Mouse (Mus musculus) CH12.LX (cell line): ENCODE data around the gene Dnm3. TPM values are rescaled to one million over a fixed set of nuclear protein-coding genes. Genes with fewer than 3 reads are reported as not detected.

Experiments
- DNase-seq: peaks from one replicate; pipeline ENCODE4 v3.0.0-alpha.2; 2013; ENCODE audit errors: extremely low read depth
- H3K27ac ChIP-seq: 2 replicates; pipeline ENCODE4 v1.5.1; 2012; ENCODE audit warnings: low read depth, mild to moderate bottlenecking, control low read depth, moderate library complexity; ENCODE audit not compliant: insufficient read depth
- H3K27me3 ChIP-seq: replicated peaks from 2 replicates; pipeline ENCODE3; 2012; ENCODE audit warnings: inconsistent platforms
- H3K36me3 ChIP-seq, 2 experiments: replicated peaks in 1 of 2; 2 replicates each; pipeline versions ENCODE3 to v1.6.1; 2012; ENCODE audit warnings: inconsistent platforms in 1 of 2, low read length in 1 of 2, mild to moderate bottlenecking in 1 of 2, mixed read lengths in 1 of 2, moderate library complexity in 1 of 2; ENCODE audit not compliant: control insufficient read depth in 1 of 2, insufficient read depth in 1 of 2
- H3K4me1 ChIP-seq, 2 experiments: 2 replicates each; pipeline ENCODE4 v1.6.1; 2012; ENCODE audit warnings: inconsistent platforms in 1 of 2, moderate library complexity in 1 of 2; ENCODE audit not compliant: insufficient read depth in 2 of 2, control insufficient read depth in 1 of 2
- H3K4me2 ChIP-seq: 2 replicates; pipeline ENCODE4 v1.6.1; 2012; ENCODE audit warnings: low read depth, mild to moderate bottlenecking, control low read depth; ENCODE audit not compliant: poor library complexity, insufficient read depth, severe bottlenecking
- H3K4me3 ChIP-seq, 3 experiments: fragments of 150-350 bp in 1 of 3; sonication (generic) in 1 of 3; replicated peaks in 1 of 3; 2 replicates each; pipeline versions ENCODE3 to v1.5.1; 2011 to 2012; ENCODE audit warnings: low read depth in 2 of 3, low read length in 2 of 3, mild to moderate bottlenecking in 2 of 3, moderate library complexity in 2 of 3, control low read depth in 1 of 3, improper control_type of control experiment in 1 of 3, inconsistent platforms in 1 of 3, mixed read lengths in 1 of 3; ENCODE audit not compliant: poor library complexity in 1 of 3
- H3K79me2 ChIP-seq: replicated peaks from 2 replicates; pipeline ENCODE4 v1.6.1; 2012; ENCODE audit warnings: mild to moderate bottlenecking, moderate library complexity; ENCODE audit not compliant: control insufficient read depth, poor library complexity, insufficient read depth, severe bottlenecking; ENCODE audit errors: extremely low read depth
- H3K9ac ChIP-seq: 2 replicates; pipeline ENCODE4 v1.6.1; 2012; ENCODE audit warnings: low read depth, mild to moderate bottlenecking, control low read depth, moderate library complexity; ENCODE audit not compliant: insufficient read depth
- H3K9me3 ChIP-seq: replicated peaks from 2 replicates; pipeline ENCODE3; 2012; ENCODE audit warnings: low read length, inconsistent platforms, mixed read lengths
- CHD1 ChIP-seq: IDR thresholded peaks from 2 replicates; pipeline ENCODE4 v1.6.1; 2012; ENCODE audit warnings: low read depth, low read length, improper control_type of control experiment, inconsistent platforms
- CHD2 ChIP-seq: IDR thresholded peaks from 2 replicates; pipeline ENCODE4 v1.6.1; 2011; ENCODE audit warnings: low read length, improper control_type of control experiment
- CTCF ChIP-seq, 2 experiments: IDR thresholded peaks in 1 of 2; conservative IDR thresholded peaks in 1 of 2; 2 replicates each; pipeline ENCODE4 v1.5.1; 2011 to 2012; ENCODE audit warnings: low read depth in 2 of 2, low read length in 2 of 2, improper control_type of control experiment in 1 of 2, inconsistent platforms in 1 of 2, mild to moderate bottlenecking in 1 of 2, moderate library complexity in 1 of 2
- E2F4 ChIP-seq: IDR thresholded peaks from 2 replicates; pipeline ENCODE4 v1.6.1; 2011; ENCODE audit warnings: low read depth, low read length, improper control_type of control experiment; ENCODE audit not compliant: insufficient replicate concordance
- ELF1 ChIP-seq: IDR thresholded peaks from 2 replicates; pipeline ENCODE4 v1.6.1; 2014; ENCODE audit warnings: low read depth, mild to moderate bottlenecking, inconsistent platforms, low read length, improper control_type of control experiment
- EP300 ChIP-seq: IDR thresholded peaks from 2 replicates; pipeline ENCODE4 v1.6.1; 2011; ENCODE audit warnings: low read length, improper control_type of control experiment
- ETS1 ChIP-seq: conservative IDR thresholded peaks from 2 replicates; pipeline ENCODE4 v1.6.1; 2012; ENCODE audit warnings: low read depth, mild to moderate bottlenecking, inconsistent platforms, low read length, improper control_type of control experiment, moderate library complexity
- HCFC1 ChIP-seq: IDR thresholded peaks from 2 replicates; pipeline ENCODE4 v1.6.1; 2012; ENCODE audit warnings: low read depth, mild to moderate bottlenecking, inconsistent platforms, low read length, improper control_type of control experiment
- IRF4 ChIP-seq: IDR thresholded peaks from 2 replicates; pipeline ENCODE4 v1.6.1; 2014; ENCODE audit warnings: low read depth, mild to moderate bottlenecking, inconsistent platforms, low read length, improper control_type of control experiment
- JUN ChIP-seq: IDR thresholded peaks from 2 replicates; pipeline ENCODE4 v1.6.1; 2011; ENCODE audit warnings: low read depth, mild to moderate bottlenecking, low read length, improper control_type of control experiment, moderate library complexity; ENCODE audit not compliant: insufficient read depth
- KAT2A ChIP-seq: IDR thresholded peaks from 2 replicates; pipeline ENCODE4 v1.6.1; 2012; ENCODE audit warnings: low read length, improper control_type of control experiment, inconsistent platforms; ENCODE audit not compliant: insufficient replicate concordance
- MAX ChIP-seq: IDR thresholded peaks from 2 replicates; pipeline ENCODE4 v1.6.1; 2011; ENCODE audit warnings: low read length, improper control_type of control experiment
- MAZ ChIP-seq: IDR thresholded peaks from 2 replicates; pipeline ENCODE4 v1.6.1; 2012; ENCODE audit warnings: low read depth, mild to moderate bottlenecking, inconsistent platforms, low read length, improper control_type of control experiment, moderate library complexity
- MYC ChIP-seq: IDR thresholded peaks from 2 replicates; pipeline ENCODE4 v1.6.1; 2011; ENCODE audit warnings: low read depth, mild to moderate bottlenecking, improper control_type of control experiment, low read length
- NELFE ChIP-seq: IDR thresholded peaks from 2 replicates; pipeline ENCODE4 v1.6.1; 2011; ENCODE audit warnings: low read depth, low read length, improper control_type of control experiment
- PAX5 ChIP-seq: IDR thresholded peaks from 2 replicates; pipeline ENCODE4 v1.6.1; 2012; ENCODE audit warnings: low read length, inconsistent platforms, mixed read lengths
- POLR2A ChIP-seq: IDR thresholded peaks from 2 replicates; pipeline ENCODE4 v1.6.1; 2011; ENCODE audit warnings: low read depth, mild to moderate bottlenecking, improper control_type of control experiment, low read length
- POLR2AphosphoS2 ChIP-seq: IDR thresholded peaks from 2 replicates; pipeline ENCODE4 v1.6.1; 2011; ENCODE audit warnings: low read depth, low read length, improper control_type of control experiment
- RAD21 ChIP-seq: IDR thresholded peaks from 2 replicates; pipeline ENCODE4 v1.6.1; 2011; ENCODE audit warnings: low read depth, mild to moderate bottlenecking, low read length, improper control_type of control experiment, moderate library complexity
- RCOR1 ChIP-seq: conservative IDR thresholded peaks from 2 replicates; pipeline ENCODE4 v1.6.1; 2012; ENCODE audit warnings: low read depth, mild to moderate bottlenecking, inconsistent platforms, low read length, improper control_type of control experiment
- SMC3 ChIP-seq: IDR thresholded peaks from 2 replicates; pipeline ENCODE4 v1.6.1; 2011; ENCODE audit warnings: low read depth, low read length, improper control_type of control experiment
- TBP ChIP-seq: conservative IDR thresholded peaks from 2 replicates; pipeline ENCODE4 v1.6.1; 2011; ENCODE audit warnings: low read depth, low read length, improper control_type of control experiment
- UBTF ChIP-seq: IDR thresholded peaks from 2 replicates; pipeline ENCODE4 v1.6.1; 2012; ENCODE audit warnings: low read depth, mild to moderate bottlenecking, inconsistent platforms, low read length, improper control_type of control experiment, moderate library complexity
- USF1 ChIP-seq: IDR thresholded peaks from 2 replicates; pipeline ENCODE4 v1.6.1; 2014; ENCODE audit warnings: low read depth, mild to moderate bottlenecking, inconsistent platforms, low read length, improper control_type of control experiment
- USF2 ChIP-seq: conservative IDR thresholded peaks from 2 replicates; pipeline ENCODE4 v1.6.1; 2011; ENCODE audit warnings: low read depth, low read length, improper control_type of control experiment
- ZC3H11A ChIP-seq: IDR thresholded peaks from 2 replicates; pipeline ENCODE4 v1.6.1; 2012; ENCODE audit warnings: low read depth, mild to moderate bottlenecking, inconsistent platforms, low read length, improper control_type of control experiment
- ZMIZ1 ChIP-seq: IDR thresholded peaks from 2 replicates; pipeline ENCODE4 v1.6.1; 2012; ENCODE audit warnings: low read depth, mild to moderate bottlenecking, inconsistent platforms, low read length, improper control_type of control experiment
- dilution Hi-C: fragments of 300-500 bp; cut with MboI; formaldehyde crosslinking; loops from 2 replicates; pipeline ENCODE4 v1.14.3; 2020; ENCODE audit warnings: low sequenced_read_pairs; ENCODE audit not compliant: extremely low pct_unique_long_range_greater_than_20kb, extremely low pct_ligation_motif_present
- in situ Hi-C: fragments of 300-500 bp; cut with MboI; formaldehyde crosslinking; loops from 3 replicates; pipeline ENCODE4 v1.14.3; 2019; ENCODE audit warnings: low sequenced_read_pairs, low pct_ligation_motif_present, low pct_unique_long_range_greater_than_20kb, mixed read lengths
- polyA plus RNA-seq: library from polyadenylated mRNA; unstranded; fragments of >175 nt; gene quantifications from 2 replicates; pipeline ENCODE4 v1.2.1, GENCODE M21; 2012; ENCODE audit warnings: low read depth; ENCODE audit not compliant: insufficient read length
- total RNA-seq, 2 experiments: library from RNA; depleted of rRNA; stranded (reverse); fragments of 300-350 nt in 1 of 2; fragments of >200 nt in 1 of 2; gene quantifications; 2 replicates each; pipeline ENCODE4 v1.2.3; 2012 to 2014

Gene Dnm3
- total and polyA plus RNA-seq, 3 experiments = 3.6 to 9.5 (median 6.9) TPM

DNA sequence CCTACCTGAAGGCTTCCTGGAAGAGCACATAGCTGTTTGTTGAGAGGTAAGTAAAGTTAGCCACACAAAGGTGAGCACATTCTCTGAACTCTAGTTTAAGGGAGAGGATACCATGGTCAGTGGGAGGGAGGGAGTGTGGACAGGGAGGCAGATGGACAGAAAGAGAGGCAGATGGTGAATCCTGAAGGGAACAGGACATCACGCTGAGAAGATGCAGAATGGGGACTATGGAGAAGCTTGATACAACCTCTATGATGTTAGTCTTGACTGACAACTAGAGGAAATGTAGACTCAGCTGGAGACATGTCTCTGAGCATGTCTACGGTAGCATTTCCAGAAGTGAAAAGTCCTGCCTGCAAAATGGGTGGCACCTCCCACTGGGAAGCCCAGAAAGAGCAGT is 19.1 kb downstream of the Dnm3 start:
- no peak for DNase-seq
- in situ Hi-C loops = no loop called here
- no peak for TF ChIP-seq USF1

GRCm38 (mm10) chr1:162456861-162457260 is 21.0 kb downstream of the Dnm3 start:
- no peaks in the 10 kb centered on the region for H3K27me3 ChIP-seq
- no peaks in the 10 kb centered on the region for H3K4me1 ChIP-seq
- no peaks in the 10 kb centered on the region for H3K79me2 ChIP-seq
- in situ Hi-C loops = no loop called here
- H3K9me3 ChIP-seq = no peaks in the 10 kb centered on the region
- no peak overlapping the region for H3K27ac ChIP-seq
- no peak overlapping the region for H3K4me3 ChIP-seq
- no peak overlapping the region for H3K4me2 ChIP-seq
- no peaks in the 10 kb centered on the region for H3K36me3 ChIP-seq
- dilution Hi-C loops = no loop called here
- no peak overlapping the region for H3K9ac ChIP-seq
- no peak for DNase-seq
- TF ChIP-seq SMC3 = no peak
- no peak for TF ChIP-seq USF2
- no peak for TF ChIP-seq ZMIZ1
- no peak for TF ChIP-seq JUN
- no peak for TF ChIP-seq MAZ
- no peak for TF ChIP-seq MAX
- TF ChIP-seq MYC = no peak
- no peak for TF ChIP-seq EP300
- no peak for TF ChIP-seq NELFE
- TF ChIP-seq HCFC1 = no peak
- TF ChIP-seq CHD1 = no peak
- TF ChIP-seq CTCF (conservative IDR thresholded peaks at IDR 0.05 in 1 of 2, IDR thresholded peaks at IDR 0.05 in 1 of 2; ENCODE audit: low read depth in 2 of 2, low read length in 2 of 2) = no peak
- no peak for TF ChIP-seq E2F4
- TF ChIP-seq RCOR1 = no peak
- TF ChIP-seq ZC3H11A = no peak
- no peak for TF ChIP-seq CHD2
- TF ChIP-seq, all 38 proteins: peak for 0

More for the DNA sequence above, 19.1 kb downstream of the Dnm3 start:
- Histone ChIP-seq H3K27ac (no peak overlapping the region), H3K79me2 (no peaks in the 10 kb centered on the region), H3K4me3 (no peak overlapping the region), H3K4me2 (no peak overlapping the region), H3K9ac (no peak overlapping the region), H3K27me3 (no peaks in the 10 kb centered on the region), H3K4me1 (no peaks in the 10 kb centered on the region), H3K36me3 (no peaks in the 10 kb centered on the region), H3K9me3 (no peaks in the 10 kb centered on the region)
- dilution Hi-C loops = no loop called here

DNA sequence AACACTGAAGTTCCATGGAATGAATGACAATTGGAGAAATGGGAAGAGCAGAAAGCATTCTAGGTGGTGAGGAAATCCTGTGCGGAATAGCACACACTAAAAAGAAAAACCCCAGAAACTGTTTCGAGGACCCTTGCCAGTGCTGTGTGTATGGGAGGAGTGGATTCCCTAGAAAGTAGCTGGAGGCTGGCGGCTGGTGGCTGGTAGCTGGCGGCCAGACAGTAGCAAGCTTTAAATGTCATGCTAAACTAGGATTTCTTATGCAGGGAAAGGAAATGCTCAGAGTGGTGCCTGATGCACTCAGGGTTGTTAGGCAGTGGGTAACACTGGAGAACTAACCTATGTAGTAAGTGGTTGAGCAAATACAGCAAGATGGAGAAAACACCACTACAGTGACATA is 21.4 kb downstream of the Dnm3 start:
- DNase-seq = no peak
- dilution Hi-C loops = no loop called here

More for the DNA sequence above, 21.4 kb downstream of the Dnm3 start:
- in situ Hi-C loops = no loop called here
- Histone ChIP-seq H3K4me2 (no peak overlapping the region), H3K4me1 (no peaks in the 10 kb centered on the region), H3K36me3 (no peaks in the 10 kb centered on the region), H3K4me3 (no peak overlapping the region), H3K9me3 (no peaks in the 10 kb centered on the region), H3K27me3 (no peaks in the 10 kb centered on the region), H3K9ac (no peak overlapping the region), H3K27ac (no peak overlapping the region), H3K79me2 (no peaks in the 10 kb centered on the region)
- TF ChIP-seq ETS1 (no peak), HCFC1 (no peak), ELF1 (no peak), IRF4 (no peak), E2F4 (no peak), EP300 (no peak), KAT2A (no peak), RAD21 (no peak), MYC (no peak), CHD2 (no peak), UBTF (no peak), TBP (no peak), POLR2A (no peak), POLR2AphosphoS2 (no peak), MAZ (no peak), PAX5 (no peak), CTCF (conservative IDR thresholded peaks at IDR 0.05 in 1 of 2, IDR thresholded peaks at IDR 0.05 in 1 of 2; ENCODE audit: low read depth in 2 of 2, low read length in 2 of 2) (no peak)
